In genomic region chr13:64244685-64245261, GRCm38 (mm10) we compare ENCODE assay signal across 23 mouse cellular contexts. TPM values are rescaled to one million over a fixed set of nuclear protein-coding genes. Genes with fewer than 3 reads are reported as not detected.
DNase-seq lines count a peak whose midpoint lies in the region; ATAC-seq and TF ChIP-seq lines count a peak whose summit lies in the region.
"Had no signal": no experiment of that assay in that cellular context is flagged by ENCODE, and none has a peak within 500 bp of the region (broad histone marks: within the 10 kb centered on the region; RNA-seq: fewer than 3 reads in every experiment).

No protein-coding gene starts in this region.

- no peak overlapping the region for H3K4me3 ChIP-seq in heart, embryonic 11.5 days (ENCODE audit: low read depth, low read length)
- H3K4me3 ChIP-seq in liver, postnatal 0 days (ENCODE audit: low read depth, low read length) = no peak overlapping the region
- no peak overlapping the region for H3K4me3 ChIP-seq in liver, embryonic 11.5 days (ENCODE audit: low read depth, low read length)
- no peak overlapping the region for H3K4me3 ChIP-seq in stomach, embryonic 16.5 days (replicated peaks; ENCODE audit: low read length)
- H3K4me3 ChIP-seq: embryonic facial prominence, embryonic 12.5 days; erythroblast, embryonic 14.5 days; forebrain, embryonic 12.5 days; forebrain, embryonic 15.5 days; heart, adult 2 months; heart, embryonic 10.5 days; hindbrain, embryonic 12.5 days; hindbrain, embryonic 15.5 days had no signal

- H3K27me3 ChIP-seq in heart, embryonic 11.5 days (ENCODE audit: control insufficient read depth, insufficient read depth, low read length) = no peaks in the 10 kb centered on the region
- no peaks in the 10 kb centered on the region for H3K27me3 ChIP-seq in liver, postnatal 0 days (ENCODE audit: insufficient read depth, low read length)
- H3K27me3 ChIP-seq in liver, embryonic 11.5 days (replicated peaks; ENCODE audit: control insufficient read depth, insufficient read depth, low read length) = no peaks in the 10 kb centered on the region
- no peaks in the 10 kb centered on the region for H3K27me3 ChIP-seq in stomach, embryonic 16.5 days (ENCODE audit: control insufficient read depth, insufficient read depth, low read length)
- H3K27me3 ChIP-seq: embryonic facial prominence, embryonic 12.5 days; forebrain, embryonic 12.5 days; forebrain, embryonic 15.5 days; hindbrain, embryonic 12.5 days; hindbrain, embryonic 15.5 days had no signal

- peak; percentile 50 for DNase-seq in heart, adult 11 months
- peak; percentile 27 for DNase-seq in liver, postnatal 0 days
- DNase-seq in liver, embryonic 11.5 days (ENCODE audit: low spot score) = no peak
- no peak for DNase-seq in layer of hippocampus, adult 18-20 months (ENCODE audit: low spot score in 2 of 2)
- no peak for DNase-seq in right cerebral cortex, postnatal 10 days (ENCODE audit: low spot score in 2 of 2)
- DNase-seq: adrenal gland, adult 8-10 months; adrenal gland, postnatal 25 days; B cell, adult 2 months; cerebellum, adult 11-12 months; cerebellum, adult 8-10 months; cerebellum, postnatal 10 days; gastrocnemius, postnatal 25 days; heart, adult 2 months had no signal

- H3K9me3 ChIP-seq in heart, embryonic 11.5 days (replicated peaks; ENCODE audit: control insufficient read depth, low read length) = no peaks in the 10 kb centered on the region
- no peaks in the 10 kb centered on the region for H3K9me3 ChIP-seq in liver, postnatal 0 days (ENCODE audit: low read length)
- H3K9me3 ChIP-seq in liver, embryonic 11.5 days (ENCODE audit: control insufficient read depth, low read length) = no peaks in the 10 kb centered on the region
- no peaks in the 10 kb centered on the region for H3K9me3 ChIP-seq in stomach, embryonic 16.5 days (replicated peaks; ENCODE audit: control insufficient read depth, low read length)
- H3K9me3 ChIP-seq: embryonic facial prominence, embryonic 12.5 days; forebrain, embryonic 12.5 days; forebrain, embryonic 15.5 days; heart, embryonic 10.5 days; hindbrain, embryonic 12.5 days; hindbrain, embryonic 15.5 days had no signal

- H3K36me3 ChIP-seq in heart, embryonic 11.5 days (ENCODE audit: control insufficient read depth, insufficient read depth, low read length) = peaks cover 3% of the 10 kb centered on the region; the same call in 1 of the 2 replicates
- 0 out of 2 replicates have a peak, but pooled peaks cover 6% of the 10 kb centered on the region for H3K36me3 ChIP-seq in liver, postnatal 0 days (replicated peaks; ENCODE audit: insufficient read depth, low read length)
- H3K36me3 ChIP-seq in liver, embryonic 11.5 days (ENCODE audit: control insufficient read depth, insufficient read depth, low read length) = no peaks in the 10 kb centered on the region; the same call in 1 of the 2 replicates
- H3K36me3 ChIP-seq in stomach, embryonic 16.5 days (ENCODE audit: control insufficient read depth, insufficient read depth, low read length) = no peaks in the 10 kb centered on the region
- H3K36me3 ChIP-seq: forebrain, embryonic 12.5 days; forebrain, embryonic 15.5 days; hindbrain, embryonic 12.5 days; hindbrain, embryonic 15.5 days had no signal

- WGBS in heart, embryonic 11.5 days (ENCODE audit: insufficient replicate concordance) = 77% methylated on average over 4 of the region's 4 CpGs
- WGBS in liver, postnatal 0 days (ENCODE audit: insufficient replicate concordance) = 75% methylated on average over 4 of the region's 4 CpGs
- 85% methylated on average over 4 of the region's 4 CpGs for WGBS in liver, embryonic 11.5 days
- 68% methylated on average over 4 of the region's 4 CpGs for WGBS in stomach, embryonic 16.5 days

- TF ChIP-seq EP300 in liver, postnatal 0 days (IDR thresholded peaks at IDR 0.05; ENCODE audit: low read depth) = no peak

- no peak for TF ChIP-seq CTCF in liver, postnatal 0 days (IDR thresholded peaks at IDR 0.05; ENCODE audit: low read depth)

- peaks cover 2% of the 10 kb centered on the region; the same call in 1 of the 2 replicates for H3K4me1 ChIP-seq in heart, embryonic 11.5 days (ENCODE audit: control insufficient read depth, insufficient read depth, low read length)
- peaks cover 8% of the 10 kb centered on the region for H3K4me1 ChIP-seq in liver, postnatal 0 days (ENCODE audit: insufficient read depth)
- peaks cover 14% of the 10 kb centered on the region; the same call in 1 of the 2 replicates for H3K4me1 ChIP-seq in liver, embryonic 11.5 days (replicated peaks; ENCODE audit: control insufficient read depth, insufficient read depth, low read length)
- H3K4me1 ChIP-seq in stomach, embryonic 16.5 days (ENCODE audit: control insufficient read depth, insufficient read depth, low read length) = no peaks in the 10 kb centered on the region
- H3K4me1 ChIP-seq: embryonic facial prominence, embryonic 12.5 days; hindbrain, embryonic 12.5 days had no signal

- no peak overlapping the region for H3K27ac ChIP-seq in heart, embryonic 11.5 days (ENCODE audit: low read depth, low read length)
- no peak overlapping the region for H3K27ac ChIP-seq in liver, postnatal 0 days (ENCODE audit: low read depth)
- H3K27ac ChIP-seq in liver, embryonic 11.5 days (ENCODE audit: low read depth, low read length) = no peak overlapping the region
- no peak overlapping the region; the same call in 1 of the 2 replicates for H3K27ac ChIP-seq in stomach, embryonic 16.5 days (ENCODE audit: low read length)
- H3K27ac ChIP-seq: embryonic facial prominence, embryonic 12.5 days; forebrain, embryonic 12.5 days; forebrain, embryonic 15.5 days; heart, adult 2 months; heart, embryonic 10.5 days; hindbrain, embryonic 12.5 days; hindbrain, embryonic 15.5 days had no signal

- H3K9ac ChIP-seq in heart, embryonic 11.5 days (ENCODE audit: low read depth, low read length) = no peak overlapping the region
- H3K9ac ChIP-seq in liver, postnatal 0 days (replicated peaks) = no peak overlapping the region
- H3K9ac ChIP-seq in liver, embryonic 11.5 days (ENCODE audit: low read depth, low read length) = no peak overlapping the region
- no peak overlapping the region for H3K9ac ChIP-seq in stomach, embryonic 16.5 days (ENCODE audit: low read length)
- H3K9ac ChIP-seq: embryonic facial prominence, embryonic 12.5 days; forebrain, embryonic 12.5 days; forebrain, embryonic 15.5 days; hindbrain, embryonic 12.5 days; hindbrain, embryonic 15.5 days had no signal

- ATAC-seq in heart, embryonic 11.5 days (replicated peaks; ENCODE audit: insufficient number of reproducible peaks, low FRiP score, low TSS enrichment) = no peak
- ATAC-seq in liver, postnatal 0 days = peak; percentile 65
- no peak for ATAC-seq in liver, embryonic 11.5 days (replicated peaks; ENCODE audit: low FRiP score)
- ATAC-seq in stomach, embryonic 16.5 days (ENCODE audit: insufficient read depth, low FRiP score) = peak; percentile 47
- ATAC-seq: CD4-positive, CD25-positive, alpha-beta regulatory T cell, adult 4 months; forebrain, embryonic 15.5 days had no signal

- no peak overlapping the region for H3K4me2 ChIP-seq in heart, embryonic 11.5 days
- no peak overlapping the region for H3K4me2 ChIP-seq in liver, postnatal 0 days (ENCODE audit: low read depth, low read length)
- H3K4me2 ChIP-seq in liver, embryonic 11.5 days = no peak overlapping the region
- H3K4me2 ChIP-seq in stomach, embryonic 16.5 days (ENCODE audit: low read depth, low read length) = no peak overlapping the region
- H3K4me2 ChIP-seq: embryonic facial prominence, embryonic 12.5 days; forebrain, embryonic 12.5 days; forebrain, embryonic 15.5 days; hindbrain, embryonic 12.5 days; hindbrain, embryonic 15.5 days had no signal

RNA-seq across cellular contexts. Expression of gene Cdc14b, which starts 30.3 kb away (rescaled TPM):
- 21.6 and 29.5 TPM in 2 replicates for polyA plus RNA-seq in heart, embryonic 11.5 days (2014; fragmentation: Nextera tagmentation; extraction: Ambion mirVana)
- polyA plus RNA-seq in liver, postnatal 0 days (2015; fragmentation: Nextera tagmentation; extraction: Ambion mirVana) = 4.5 and 5.3 TPM in 2 replicates
- 16.6 and 17.5 TPM in 2 replicates for polyA plus RNA-seq in liver, embryonic 11.5 days (2014; fragmentation: Nextera tagmentation; extraction: Ambion mirVana)
- polyA plus RNA-seq in stomach, embryonic 16.5 days (2015; fragmentation: Nextera tagmentation; extraction: Ambion mirVana) = 25.2 and 28.9 TPM in 2 replicates
- 10 to 100 TPM; 11.2 to 13.1 TPM for total RNA-seq in layer of hippocampus, adult 18-20 months (2021)
- polyA plus RNA-seq: erythroblast, embryonic 14.5 days had no signal

Comparison
In these comparisons a context has a peak if more than half of its experiments do, and no peak if none do; other contexts are left out.
1. DNase-seq: peak in heart, adult 11 months (single experiment) and liver, postnatal 0 days (single experiment); none in liver, embryonic 11.5 days (single experiment), layer of hippocampus, adult 18-20 months (0 of 2) and right cerebral cortex, postnatal 10 days (0 of 2).
2. ATAC-seq: peak in liver, postnatal 0 days (single experiment) and stomach, embryonic 16.5 days (single experiment); none in heart, embryonic 11.5 days (single experiment) and liver, embryonic 11.5 days (single experiment).